Comparison of ENCODE assay signal across 26 mouse cellular contexts in genomic region chr3:36074231-36074630, GRCm38 (mm10). TPM values are rescaled to one million over a fixed set of nuclear protein-coding genes. Genes with fewer than 3 reads are reported as not detected.
DNase-seq lines count a peak whose midpoint lies in the region; ATAC-seq lines count a peak whose summit lies in the region.
"Had no signal": no experiment of that assay in that cellular context is flagged by ENCODE, and none has a peak within 500 bp of the region (broad histone marks: within the 10 kb centered on the region; RNA-seq: fewer than 3 reads in every experiment).

No protein-coding gene starts in this region.

- no peak overlapping the region for H3K4me3 ChIP-seq in heart, embryonic 10.5 days
- H3K4me3 ChIP-seq in intestine, embryonic 14.5 days (ENCODE audit: low read depth, low read length) = no peak overlapping the region
- H3K4me3 ChIP-seq in intestine, embryonic 16.5 days (ENCODE audit: low read length) = no peak overlapping the region

- H3K9me3 ChIP-seq in heart, embryonic 10.5 days = no peaks in the 10 kb centered on the region
- H3K9me3 ChIP-seq in intestine, embryonic 14.5 days (ENCODE audit: control insufficient read depth, low read length) = no peaks in the 10 kb centered on the region
- no peaks in the 10 kb centered on the region for H3K9me3 ChIP-seq in intestine, embryonic 16.5 days (ENCODE audit: control insufficient read depth, low read length)
- H3K9me3 ChIP-seq: G1E had no signal

- peak; percentile 65 for DNase-seq in heart, adult 11 months
- no peak for DNase-seq in heart, postnatal 25 days (ENCODE audit: low spot score)
- peak; percentile 52 for DNase-seq in heart, embryonic 10.5 days (ENCODE audit: low spot score)
- DNase-seq in heart, adult 9 months (ENCODE audit: low spot score in 2 of 2) = no peak
- DNase-seq in intestine, embryonic 14.5 days (ENCODE audit: low spot score) = peak; percentile 23
- DNase-seq: adrenal gland, adult 2 months; adrenal gland, adult 8-10 months; adrenal gland, postnatal 10 days; adrenal gland, postnatal 14 days; adrenal gland, postnatal 25 days; adrenal gland, postnatal 36 days; B cell, adult 2 months; cerebellum, adult 11 months; cerebellum, adult 11-12 months; cerebellum, adult 18-20 months had no signal

- no peak overlapping the region for H3K27ac ChIP-seq in heart, embryonic 10.5 days
- H3K27ac ChIP-seq in intestine, embryonic 14.5 days (ENCODE audit: low read depth) = no peak overlapping the region
- no peak overlapping the region for H3K27ac ChIP-seq in intestine, embryonic 16.5 days (ENCODE audit: low read length)

- intact Hi-C loops in heart, postnatal 25 days (cut with DNase I) = no loop called here

- no peak overlapping the region for H3K9ac ChIP-seq in intestine, embryonic 14.5 days (ENCODE audit: low read length)
- no peak overlapping the region for H3K9ac ChIP-seq in intestine, embryonic 16.5 days (ENCODE audit: low read depth, low read length)

- H3K4me2 ChIP-seq in intestine, embryonic 14.5 days (ENCODE audit: low read length) = no peak overlapping the region
- H3K4me2 ChIP-seq in intestine, embryonic 16.5 days (ENCODE audit: low read depth, low read length) = no peak overlapping the region

- no peaks in the 10 kb centered on the region for H3K4me1 ChIP-seq in heart, embryonic 10.5 days
- H3K4me1 ChIP-seq in intestine, embryonic 14.5 days (replicated peaks; ENCODE audit: control insufficient read depth, insufficient read depth, low read length) = no peaks in the 10 kb centered on the region
- no peaks in the 10 kb centered on the region for H3K4me1 ChIP-seq in intestine, embryonic 16.5 days (ENCODE audit: control insufficient read depth, insufficient read depth, low read length)

- no peaks in the 10 kb centered on the region for H3K27me3 ChIP-seq in heart, embryonic 10.5 days (ENCODE audit: insufficient read depth, poor library complexity, severe bottlenecking)
- no peaks in the 10 kb centered on the region for H3K27me3 ChIP-seq in intestine, embryonic 14.5 days (replicated peaks; ENCODE audit: control insufficient read depth, insufficient read depth, low read length)
- no peaks in the 10 kb centered on the region for H3K27me3 ChIP-seq in intestine, embryonic 16.5 days (replicated peaks; ENCODE audit: control insufficient read depth, insufficient read depth, low read length)
- H3K27me3 ChIP-seq: CH12.LX, Patski had no signal

- WGBS in heart, embryonic 10.5 days = 92% methylated on average over 6 of the region's 6 CpGs
- WGBS in intestine, embryonic 14.5 days = 96% methylated on average over 6 of the region's 6 CpGs
- 96% methylated on average over 6 of the region's 6 CpGs for WGBS in intestine, embryonic 16.5 days

- H3K36me3 ChIP-seq in heart, embryonic 10.5 days = peaks cover 74% of the 10 kb centered on the region
- H3K36me3 ChIP-seq in intestine, embryonic 14.5 days (ENCODE audit: control insufficient read depth, insufficient read depth, low read length) = peaks cover 81% of the 10 kb centered on the region
- H3K36me3 ChIP-seq in intestine, embryonic 16.5 days (ENCODE audit: control insufficient read depth, insufficient read depth, low read length) = peaks cover 23% of the 10 kb centered on the region

- ATAC-seq in intestine, embryonic 14.5 days (replicated peaks; ENCODE audit: low FRiP score, low TSS enrichment, low read depth) = no peak
- no peak for ATAC-seq in intestine, embryonic 16.5 days
- ATAC-seq: activated CD4-positive, CD25-positive, alpha-beta regulatory T cell, adult 4 months; CD4-positive, CD25-positive, alpha-beta regulatory T cell, adult 4 months; Patski had no signal

RNA-seq across cellular contexts. Expression of gene Acad9, which starts 8.5 kb away (rescaled TPM):
- total RNA-seq in heart, postnatal 25 days (2021) = 10 to 100 TPM; 42.5 to 48.7 TPM
- 73.4 and 90.6 TPM in 2 replicates for polyA plus RNA-seq in heart, embryonic 10.5 days (2016; fragmentation: Nextera tagmentation; extraction: Ambion mirVana)
- 77.3 and 84.0 TPM in 2 replicates for polyA plus RNA-seq in intestine, embryonic 14.5 days (2014; fragmentation: Nextera tagmentation; extraction: Ambion mirVana)
- polyA plus RNA-seq in intestine, embryonic 16.5 days (2015; fragmentation: Nextera tagmentation; extraction: Ambion mirVana) = 79.8 and 80.3 TPM in 2 replicates

RNA-seq across cellular contexts. Expression of gene Ccdc144b, which starts 20.9 kb away (rescaled TPM):
- total RNA-seq in heart, postnatal 25 days (2021) = not detected
- 0.02 TPM in 1 of 2 replicates, not detected in the other for polyA plus RNA-seq in heart, embryonic 10.5 days (2016; fragmentation: Nextera tagmentation; extraction: Ambion mirVana)
- not detected in 2 replicates for polyA plus RNA-seq in intestine, embryonic 14.5 days (2014; fragmentation: Nextera tagmentation; extraction: Ambion mirVana)
- not detected in 2 replicates for polyA plus RNA-seq in intestine, embryonic 16.5 days (2015; fragmentation: Nextera tagmentation; extraction: Ambion mirVana)
- total RNA-seq: adrenal gland, postnatal 4 days; CH12.LX; ES-E14; MEL had no signal
- polyA plus RNA-seq: activated CD4-positive, CD25-positive, alpha-beta regulatory T cell, adult 4 months; brain, embryonic 14.5 days; C2C12; CD4-positive, CD25-positive, alpha-beta regulatory T cell, adult 4 months; G1E; Patski had no signal

Comparison
In these comparisons a context has a peak if more than half of its experiments do, and no peak if none do; other contexts are left out.
1. DNase-seq: peak in heart, adult 11 months (single experiment), heart, embryonic 10.5 days (single experiment) and intestine, embryonic 14.5 days (single experiment); none in heart, postnatal 25 days (single experiment) and heart, adult 9 months (0 of 2).